Mouse (Mus musculus) kidney, embryonic 14.5 days (tissue): ENCODE measurements at regions not wholly inside any gene's neighbourhood (a gene's known extent, or its start where the extent isn't known, plus 50 kb on each side); places are given as distances from the start of the nearest gene placed in this dataset.

ENCODE experiments used
- ATAC-seq: fragments of 200-750 bp; cut with Nextera tagmentation; 2 replicates; pipeline ENCODE4 v1.8.0; 2017; ENCODE audit warnings: moderate number of reproducible peaks, mild to moderate bottlenecking, moderate TSS enrichment, moderate library complexity; ENCODE audit not compliant: low FRiP score, low TSS enrichment
- H3K27ac ChIP-seq: fragments of 300-500 bp; sonication (generic); 2 replicates; pipeline ENCODE4 v1.5.1; 2014; ENCODE audit warnings: low read depth, mild to moderate bottlenecking, low read length, moderate library complexity, mixed read lengths
- H3K27me3 ChIP-seq: fragments of 300-500 bp; sonication (generic); 2 replicates; pipeline ENCODE4 v1.6.1; 2014; ENCODE audit warnings: mild to moderate bottlenecking, low read length; ENCODE audit not compliant: control insufficient read depth, insufficient read depth
- H3K36me3 ChIP-seq: fragments of 300-500 bp; sonication (generic); 2 replicates; pipeline ENCODE4 v1.6.1; 2014; ENCODE audit warnings: low read length, mixed read lengths; ENCODE audit not compliant: control insufficient read depth, insufficient read depth
- H3K4me1 ChIP-seq: fragments of 300-500 bp; sonication (generic); 2 replicates; pipeline ENCODE4 v1.6.1; 2014; ENCODE audit warnings: low read length, mixed read lengths; ENCODE audit not compliant: control insufficient read depth, insufficient read depth
- H3K4me2 ChIP-seq: fragments of 300-500 bp; sonication (generic); replicated peaks from 2 replicates; pipeline ENCODE4 v1.6.1; 2014; ENCODE audit warnings: low read depth, mild to moderate bottlenecking, low read length
- H3K4me3 ChIP-seq: fragments of 300-500 bp; sonication (generic); 2 replicates; pipeline ENCODE4 v1.5.1; 2014; ENCODE audit warnings: mild to moderate bottlenecking, low read length
- H3K9ac ChIP-seq: fragments of 300-500 bp; sonication (generic); 2 replicates; pipeline ENCODE4 v1.6.1; 2014; ENCODE audit warnings: low read depth, mild to moderate bottlenecking, low read length, moderate library complexity
- H3K9me3 ChIP-seq: fragments of 300-500 bp; sonication (generic); 2 replicates; pipeline ENCODE4 v1.6.1; 2016; ENCODE audit warnings: low read length; ENCODE audit not compliant: control insufficient read depth
- WGBS: fragments of 180-500 bp; shearing (Covaris S2); extraction: QIAGEN DNeasy Blood & Tissue Kit; methylation state at CpG from one replicate; pipeline ENCODE4 v1.1.7; 2014; 5-methylcytosine and 5-hydroxymethylcytosine counted together

DNA sequence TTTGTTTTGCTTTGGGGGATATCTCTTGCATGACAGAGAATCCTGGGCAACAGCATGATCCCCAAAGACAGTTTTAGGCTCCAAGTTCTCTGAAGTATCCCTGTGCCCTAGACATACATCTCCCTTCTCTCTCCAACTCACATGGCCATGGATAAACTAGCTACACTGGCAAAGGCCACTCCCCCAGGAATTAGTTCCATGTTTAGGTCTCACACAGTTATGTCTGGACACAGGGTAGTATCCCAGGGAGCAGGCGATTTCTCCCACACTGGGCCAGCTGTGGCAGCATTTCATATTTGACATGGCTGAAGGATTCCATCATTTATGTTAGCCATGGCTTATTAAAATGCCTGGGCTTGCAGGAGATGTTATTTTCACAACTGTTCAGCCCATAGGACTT, 102.5 kb upstream of the Rgma start:
- no peak for ATAC-seq
- no peak overlapping the region for H3K4me3 ChIP-seq
- H3K4me2 ChIP-seq, result no peak overlapping the region
- 0 out of 2 replicates have a peak, but pooled peaks cover 4% of the 10 kb centered on the region for H3K9me3 ChIP-seq
- H3K27me3 ChIP-seq, result no peaks in the 10 kb centered on the region
- no peak overlapping the region for H3K27ac ChIP-seq
- 75% methylated on average over 1 of the region's 1 CpGs for WGBS
- H3K4me1 ChIP-seq, result no peaks in the 10 kb centered on the region
- H3K9ac ChIP-seq, result no peak overlapping the region
- H3K36me3 ChIP-seq, result no peaks in the 10 kb centered on the region

DNA sequence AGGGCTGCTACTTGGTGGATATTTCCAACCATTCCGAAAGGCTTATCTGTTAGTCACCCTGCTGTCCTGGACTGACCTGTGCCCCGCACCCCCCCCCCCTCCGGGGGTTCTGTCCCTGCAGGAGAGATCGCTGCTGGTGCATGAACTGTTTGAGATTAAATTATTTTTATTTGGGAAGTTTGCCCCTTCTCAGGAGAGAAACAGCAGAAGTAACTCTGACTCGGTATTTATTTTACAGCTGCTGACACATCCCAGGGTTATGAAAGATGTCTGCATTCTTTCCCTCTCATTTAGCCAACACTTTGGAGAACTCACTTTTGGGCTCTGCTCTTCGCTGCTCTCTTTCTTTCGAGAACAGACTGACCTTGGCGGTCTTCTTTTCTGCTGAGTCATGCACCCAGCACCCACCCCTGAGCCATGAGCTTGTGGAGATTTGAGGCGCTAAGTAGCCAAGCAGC, 99.5 kb upstream of the Rgma start:
- no peak overlapping the region for H3K9ac ChIP-seq
- H3K4me3 ChIP-seq, result no peak overlapping the region
- H3K27ac ChIP-seq, result no peak overlapping the region
- no peak overlapping the region for H3K4me2 ChIP-seq
- H3K27me3 ChIP-seq, result no peaks in the 10 kb centered on the region
- no peaks in the 10 kb centered on the region for H3K4me1 ChIP-seq
- no peaks in the 10 kb centered on the region for H3K36me3 ChIP-seq
- 0 out of 2 replicates have a peak, but pooled peaks cover 4% of the 10 kb centered on the region for H3K9me3 ChIP-seq
- ATAC-seq, result no peak
- WGBS, result 84% methylated on average over 9 of the region's 9 CpGs

- Histone ChIP-seq H3K4me3 (no peak overlapping the region), H3K27me3 (no peaks in the 10 kb centered on the region), H3K27ac (no peak overlapping the region), H3K9me3 (0 out of 2 replicates have a peak, but pooled peaks cover 1% of the 10 kb centered on the region), H3K4me1 (no peaks in the 10 kb centered on the region), H3K36me3 (no peaks in the 10 kb centered on the region), H3K9ac (no peak overlapping the region), H3K4me2 (no peak overlapping the region)
- no peak for ATAC-seq
- 88% methylated on average over 6 of the region's 6 CpGs for WGBS
Measured at GRCm38 (mm10) chr7:73278616-73279015, 96.7 kb upstream of the Rgma start.

GRCm38 (mm10) chr7:73279936-73280445, 95.3 kb upstream of the Rgma start:
- Histone ChIP-seq H3K4me3 (no peak overlapping the region), H3K36me3 (no peaks in the 10 kb centered on the region), H3K27me3 (no peaks in the 10 kb centered on the region), H3K9me3 (no peaks in the 10 kb centered on the region), H3K4me2 (no peak overlapping the region), H3K27ac (no peak overlapping the region), H3K9ac (no peak overlapping the region), H3K4me1 (no peaks in the 10 kb centered on the region)
- WGBS, result 93% methylated on average over 4 of the region's 4 CpGs
- no peak for ATAC-seq

DNA sequence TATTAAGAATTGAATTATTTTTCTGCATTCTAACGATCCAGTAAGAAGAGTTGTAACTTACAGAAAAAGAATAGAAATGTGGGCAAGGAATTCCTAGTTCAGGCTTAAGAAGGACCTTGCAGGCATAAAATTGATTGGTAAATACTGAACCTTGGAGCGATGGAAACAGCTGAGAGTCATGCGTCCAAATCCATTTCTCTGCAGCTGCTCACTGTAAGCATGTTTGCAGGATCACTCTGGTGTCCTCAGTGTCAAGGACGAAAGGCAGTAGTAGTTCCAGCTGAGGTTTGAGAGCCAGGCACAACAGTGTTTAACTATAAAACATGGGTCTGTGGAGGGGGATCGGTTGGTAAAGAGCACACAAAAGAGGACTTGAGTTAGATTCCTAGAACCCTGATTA, 89.1 kb upstream of the Rgma start:
- no peaks in the 10 kb centered on the region for H3K9me3 ChIP-seq
- 84% methylated on average over 5 of the region's 5 CpGs for WGBS

DNA sequence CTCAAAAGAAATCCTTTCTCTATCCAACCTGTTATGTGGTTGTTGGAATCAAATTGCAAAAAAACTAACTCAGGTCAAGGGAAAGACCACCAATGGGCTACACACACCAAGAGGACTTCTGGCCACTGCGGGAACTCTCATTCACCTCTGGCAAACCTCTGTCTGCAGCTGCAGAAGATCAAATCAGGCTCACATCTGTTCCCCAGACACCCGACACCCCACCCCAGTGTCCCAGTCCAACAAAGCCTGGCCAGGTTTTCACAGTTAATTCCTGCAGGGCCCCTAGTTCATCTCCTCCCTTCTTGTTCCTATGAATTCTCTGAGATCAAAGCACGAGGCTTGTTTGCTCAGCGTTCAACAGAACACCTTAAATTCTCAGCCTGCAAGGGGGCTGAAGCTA, 82.0 kb upstream of the Rgma start:
- no peak for ATAC-seq
- Histone ChIP-seq H3K4me3 (no peak overlapping the region), H3K9ac (no peak overlapping the region), H3K4me1 (no peaks in the 10 kb centered on the region), H3K27me3 (no peaks in the 10 kb centered on the region), H3K4me2 (no peak overlapping the region), H3K27ac (no peak overlapping the region), H3K9me3 (no peaks in the 10 kb centered on the region), H3K36me3 (no peaks in the 10 kb centered on the region)
- WGBS, result 19% methylated on average over 4 of the region's 4 CpGs

More for the DNA sequence above, 89.1 kb upstream of the Rgma start:
- Histone ChIP-seq H3K36me3 (no peaks in the 10 kb centered on the region), H3K9ac (no peak overlapping the region), H3K4me3 (no peak overlapping the region), H3K27me3 (no peaks in the 10 kb centered on the region), H3K4me2 (no peak overlapping the region), H3K4me1 (no peaks in the 10 kb centered on the region), H3K27ac (no peak overlapping the region)
- ATAC-seq, result no peak

DNA sequence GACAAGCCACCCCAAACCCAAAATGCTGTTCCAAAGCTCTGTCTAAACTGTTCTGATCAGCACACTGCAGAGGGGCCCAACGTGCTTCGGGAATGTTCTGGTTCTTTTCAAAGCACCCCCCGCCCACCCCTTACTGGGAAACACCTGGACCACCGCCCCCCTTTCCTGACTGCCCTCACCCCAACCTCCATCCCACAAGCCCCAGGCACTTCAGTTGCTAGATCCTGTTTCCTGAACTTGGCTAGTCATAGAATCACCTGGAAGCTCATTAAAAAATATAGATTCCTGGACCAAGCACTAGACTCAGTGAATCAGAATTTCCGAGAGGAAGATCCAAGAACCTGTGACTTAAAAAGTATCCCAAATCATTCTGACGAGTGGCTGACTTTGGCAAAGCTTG, 80.9 kb upstream of the Rgma start:
- no peak for ATAC-seq
- H3K4me2 ChIP-seq, result no peak overlapping the region

DNA sequence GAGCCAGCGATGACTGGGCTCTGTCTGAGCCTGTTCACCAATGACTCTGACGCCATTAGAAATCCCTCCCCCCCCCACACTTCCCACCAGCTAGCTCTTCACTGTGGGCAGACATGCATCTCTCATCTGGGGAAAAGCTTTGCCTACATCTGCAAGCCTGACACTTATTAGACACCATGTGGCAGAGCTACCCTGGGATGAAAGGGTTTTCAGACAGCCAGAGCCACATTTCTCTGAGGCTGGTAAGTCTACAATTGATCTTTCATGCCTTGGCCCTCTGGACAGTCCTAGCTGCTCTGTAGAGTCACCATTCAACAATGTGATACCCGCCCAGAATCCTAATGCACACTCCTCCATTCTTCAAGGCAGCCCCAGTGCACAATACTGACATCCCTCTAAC, 72.8 kb upstream of the Rgma start:
- Histone ChIP-seq H3K9ac (no peak overlapping the region), H3K4me2 (no peak overlapping the region), H3K27ac (no peak overlapping the region), H3K9me3 (no peaks in the 10 kb centered on the region), H3K36me3 (no peaks in the 10 kb centered on the region), H3K4me3 (no peak overlapping the region), H3K4me1 (no peaks in the 10 kb centered on the region; the same call in 1 of the 2 replicates), H3K27me3 (no peaks in the 10 kb centered on the region; the same call in 1 of the 2 replicates)
- 65% methylated on average over 3 of the region's 3 CpGs for WGBS
- ATAC-seq, result no peak

More for the DNA sequence above, 80.9 kb upstream of the Rgma start:
- Histone ChIP-seq H3K36me3 (no peaks in the 10 kb centered on the region), H3K4me1 (no peaks in the 10 kb centered on the region), H3K9me3 (no peaks in the 10 kb centered on the region), H3K9ac (no peak overlapping the region), H3K4me3 (no peak overlapping the region), H3K27ac (no peak overlapping the region), H3K27me3 (no peaks in the 10 kb centered on the region)
- WGBS, result 77% methylated on average over 6 of the region's 6 CpGs

- Histone ChIP-seq H3K27me3 (no peaks in the 10 kb centered on the region; the same call in 1 of the 2 replicates), H3K4me1 (peaks cover 8% of the 10 kb centered on the region), H3K27ac (no peak overlapping the region), H3K4me3 (no peak overlapping the region), H3K9me3 (no peaks in the 10 kb centered on the region), H3K4me2 (no peak overlapping the region), H3K36me3 (no peaks in the 10 kb centered on the region), H3K9ac (no peak overlapping the region)
- 46% methylated on average over 9 of the region's 9 CpGs for WGBS
- no peak for ATAC-seq
Measured at GRCm38 (mm10) chr7:73303818-73304217, 71.5 kb upstream of the Rgma start.
